Mouse (Mus musculus) intestine, postnatal 0 days (tissue): ENCODE measurements around the gene Gm4450. TPM values are rescaled to one million over a fixed set of nuclear protein-coding genes. Genes with fewer than 3 reads are reported as not detected.
"Not testable (repeated sequence)": the region's sequence is repeated elsewhere in the genome, so short reads cannot be mapped to it uniquely, and the experiment has no call there.

ENCODE experiments used
- ATAC-seq: fragments of 200-750 bp; cut with Nextera tagmentation; 2 replicates; pipeline ENCODE4 v1.8.0; 2017; ENCODE audit warnings: mild to moderate bottlenecking, moderate TSS enrichment, moderate library complexity
- H3K27ac ChIP-seq: fragments of 300-500 bp; sonication (generic); 2 replicates; pipeline ENCODE4 v1.5.1; 2014; ENCODE audit warnings: mild to moderate bottlenecking, low read depth, low read length, moderate library complexity
- H3K27me3 ChIP-seq: fragments of 300-500 bp; sonication (generic); replicated peaks from 2 replicates; pipeline ENCODE4 v1.6.1; 2014; ENCODE audit warnings: low read length, mixed read lengths; ENCODE audit not compliant: control insufficient read depth, insufficient read depth
- H3K36me3 ChIP-seq: fragments of 300-500 bp; sonication (generic); 2 replicates; pipeline ENCODE4 v1.6.1; 2014; ENCODE audit warnings: mild to moderate bottlenecking, moderate library complexity; ENCODE audit not compliant: control insufficient read depth, insufficient read depth
- H3K4me1 ChIP-seq: fragments of 300-500 bp; sonication (generic); replicated peaks from 2 replicates; pipeline ENCODE4 v1.6.1; 2014; ENCODE audit warnings: antibody characterized with exemption, low read length, mixed read lengths; ENCODE audit not compliant: control insufficient read depth, insufficient read depth
- H3K4me2 ChIP-seq: fragments of 300-500 bp; sonication (generic); replicated peaks from 2 replicates; pipeline ENCODE4 v1.6.1; 2014; ENCODE audit warnings: low read depth, mild to moderate bottlenecking, moderate library complexity
- H3K4me3 ChIP-seq: fragments of 300-500 bp; sonication (generic); 2 replicates; pipeline ENCODE4 v1.5.1; 2014; ENCODE audit warnings: low read depth, low read length
- H3K9ac ChIP-seq: fragments of 300-500 bp; sonication (generic); 2 replicates; pipeline ENCODE4 v1.6.1; 2014; ENCODE audit warnings: mild to moderate bottlenecking, low read depth, low read length
- H3K9me3 ChIP-seq: fragments of 300-500 bp; sonication (generic); 2 replicates; pipeline ENCODE4 v1.6.1; 2016; ENCODE audit warnings: mixed run types; ENCODE audit not compliant: control insufficient read depth
- CTCF ChIP-seq: sonication (generic); IDR thresholded peaks from 2 replicates; pipeline ENCODE4 v1.5.1; 2016; ENCODE audit warnings: low read depth, mild to moderate bottlenecking, control low read depth, antibody characterized with exemption, moderate library complexity
- WGBS: fragments of 180-500 bp; shearing (Covaris S2); extraction: QIAGEN DNeasy Blood & Tissue Kit; methylation state at CpG from one replicate; pipeline ENCODE4 v1.1.7; 2014; 5-methylcytosine and 5-hydroxymethylcytosine counted together
- polyA plus RNA-seq: library from polyadenylated mRNA; unstranded; fragments of >200 nt; fragmentation: Nextera tagmentation; extraction: Ambion mirVana; gene quantifications from 2 replicates; pipeline ENCODE4 v1.2.1, GENCODE M21; 2015

Gm4450 gene
- polyA plus RNA-seq, 1 experiment from 2014 or later, result not detected

DNA sequence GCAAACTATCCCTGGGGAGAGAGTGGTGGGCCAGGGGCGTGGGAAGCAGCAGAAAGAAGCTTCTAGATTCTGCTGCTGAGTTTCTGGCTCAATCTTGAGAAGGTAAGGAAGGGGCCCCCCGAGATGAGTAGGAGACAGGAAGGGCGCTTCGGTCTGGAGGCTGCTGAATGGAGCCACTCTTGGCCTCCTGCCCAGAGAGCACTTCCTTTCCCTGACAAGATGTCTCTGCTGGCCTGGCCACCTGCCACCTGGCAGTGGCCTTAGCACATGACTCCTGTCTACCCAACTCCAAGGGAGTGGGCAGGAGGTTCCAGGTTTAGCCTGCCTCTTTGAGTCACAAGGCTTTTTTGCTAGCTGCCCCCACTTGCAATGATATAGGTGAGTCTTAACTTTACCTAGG lies 39.6 kb downstream of the Gm4450 start:
- ATAC-seq, result peak; percentile 47
- WGBS, result 15% methylated on average over 4 of the region's 4 CpGs
- TF ChIP-seq CTCF, result no peak
- Histone ChIP-seq H3K9me3 (no peaks in the 10 kb centered on the region), H3K36me3 (no peaks in the 10 kb centered on the region), H3K9ac (no peak overlapping the region), H3K27ac (0 out of 2 replicates have a peak overlapping the region, but pooled peaks have one; percentile 35), H3K27me3 (no peaks in the 10 kb centered on the region), H3K4me1 (peaks cover 18% of the 10 kb centered on the region; the same call in 1 of the 2 replicates), H3K4me3 (no peak overlapping the region), H3K4me2 (no peak overlapping the region)

- no peak overlapping the region for H3K4me2 ChIP-seq
- TF ChIP-seq CTCF, result no peak
- H3K36me3 ChIP-seq, result no peaks in the 10 kb centered on the region
- H3K4me1 ChIP-seq, result peaks cover 18% of the 10 kb centered on the region; the same call in 1 of the 2 replicates
- H3K27ac ChIP-seq, result 0 out of 2 replicates have a peak overlapping the region, but pooled peaks have one; percentile 35
- no peak overlapping the region for H3K4me3 ChIP-seq
- no peaks in the 10 kb centered on the region for H3K27me3 ChIP-seq
- no peaks in the 10 kb centered on the region for H3K9me3 ChIP-seq
- no peak for ATAC-seq
- 58% methylated on average over 5 of the region's 5 CpGs for WGBS
- H3K9ac ChIP-seq, result no peak overlapping the region
These were observed 40.3 kb downstream of the Gm4450 start for GRCm38 (mm10) chr3:98416426-98417250.

DNA sequence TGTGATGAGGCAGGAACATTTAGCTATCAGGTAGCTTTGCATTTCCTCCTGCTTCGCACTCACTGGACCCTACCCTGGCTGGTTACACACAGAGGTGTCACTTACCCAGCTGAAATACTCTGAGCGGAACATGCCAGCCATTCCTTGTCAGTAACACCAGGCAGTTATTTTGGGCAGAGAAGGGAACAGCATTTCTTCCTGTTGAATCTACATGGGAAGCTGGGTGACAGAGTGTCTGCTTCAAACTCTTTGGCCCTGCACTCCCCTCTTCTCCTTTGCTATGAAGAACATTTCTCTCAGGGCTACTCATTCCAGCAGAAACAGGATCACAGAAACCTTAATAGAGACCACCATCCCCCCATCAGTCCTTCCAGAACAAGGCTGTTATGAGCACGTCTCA lies 42.6 kb downstream of the Gm4450 start:
- H3K4me3 ChIP-seq, result no peak overlapping the region
- peaks cover 15% of the 10 kb centered on the region; the same call in 1 of the 2 replicates for H3K4me1 ChIP-seq
- 56% methylated on average over 3 of the region's 3 CpGs for WGBS

GRCm38 (mm10) chr3:98413733-98414132 lies 43.2 kb downstream of the Gm4450 start:
- Histone ChIP-seq H3K9me3 (no peaks in the 10 kb centered on the region), H3K27me3 (no peaks in the 10 kb centered on the region), H3K36me3 (no peaks in the 10 kb centered on the region), H3K4me3 (no peak overlapping the region), H3K27ac (no peak overlapping the region), H3K4me2 (peak overlapping the region; percentile 13; the same call in 1 of the 2 replicates), H3K9ac (no peak overlapping the region), H3K4me1 (peaks cover 12% of the 10 kb centered on the region; the same call in 1 of the 2 replicates)
- 40% methylated on average over 2 of the region's 2 CpGs for WGBS
- no peak for TF ChIP-seq CTCF
- ATAC-seq, result peak; percentile 76

More for the DNA sequence above, 42.6 kb downstream of the Gm4450 start:
- TF ChIP-seq CTCF, result no peak
- Histone ChIP-seq H3K9me3 (no peaks in the 10 kb centered on the region), H3K27ac (peak overlapping the region; percentile 66), H3K27me3 (no peaks in the 10 kb centered on the region), H3K36me3 (no peaks in the 10 kb centered on the region), H3K9ac (no peak overlapping the region), H3K4me2 (0 out of 2 replicates have a peak overlapping the region, but pooled peaks have one; percentile 13)
- no peak for ATAC-seq

DNA sequence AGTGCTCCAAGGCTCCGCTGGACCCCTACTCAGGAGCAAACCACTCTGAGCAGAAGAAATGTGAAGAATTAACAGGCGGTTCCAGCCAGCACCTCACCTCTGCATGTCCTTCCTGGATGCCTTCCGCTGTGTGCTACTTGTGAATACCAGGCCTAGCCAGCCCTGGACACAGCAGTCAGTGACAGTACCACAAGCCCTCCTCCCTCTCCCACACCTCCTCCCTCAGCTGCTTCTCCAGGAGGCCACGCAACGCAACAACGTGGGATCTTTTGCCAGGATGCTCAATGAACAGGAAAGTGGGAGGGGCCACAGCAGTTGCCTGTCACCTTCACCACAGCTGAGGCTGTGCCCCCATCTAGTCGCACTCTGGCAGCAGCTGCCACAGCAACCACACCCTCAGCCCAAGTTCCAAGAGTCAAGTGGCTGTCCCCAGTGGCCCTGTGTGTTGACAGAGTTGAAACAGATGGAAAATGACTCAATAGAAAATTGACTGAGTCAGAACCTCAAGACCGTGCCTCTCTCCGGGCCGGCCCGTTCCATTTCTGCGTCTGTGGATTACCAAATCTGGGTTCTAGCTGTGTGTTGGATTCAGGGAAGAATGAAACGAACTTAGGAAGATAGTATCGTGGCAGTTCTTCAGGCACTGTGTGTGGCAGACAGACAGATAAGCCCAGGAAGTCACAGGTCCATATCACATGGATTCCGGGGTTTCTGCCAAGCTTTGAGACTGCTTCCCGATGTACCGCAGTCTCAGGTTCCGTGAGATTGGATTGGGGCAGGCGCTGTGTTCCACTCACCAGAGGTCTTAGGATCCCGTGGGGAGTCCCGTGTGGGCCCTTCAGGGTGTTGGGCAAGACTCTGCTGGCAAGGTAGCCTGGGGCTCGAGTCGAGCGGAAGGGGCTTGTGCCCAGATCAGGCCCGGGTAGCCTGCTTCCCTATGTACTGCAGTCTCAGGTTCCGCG lies 46.0 kb downstream of the Gm4450 start:
- H3K4me1 ChIP-seq, H3K9me3 ChIP-seq, H3K9ac ChIP-seq, H3K27ac ChIP-seq, H3K36me3 ChIP-seq, H3K27me3 ChIP-seq, H3K4me3 ChIP-seq, H3K4me2 ChIP-seq: not testable (repeated sequence)
- 75% methylated on average over 16 of the region's 27 CpGs for WGBS
- peak; percentile 86 for ATAC-seq

GRCm38 (mm10) chr3:98407261-98407780 lies 49.6 kb downstream of the Gm4450 start:
- H3K27me3 ChIP-seq, H3K36me3 ChIP-seq, H3K4me1 ChIP-seq, H3K27ac ChIP-seq, H3K9ac ChIP-seq, H3K4me3 ChIP-seq, H3K9me3 ChIP-seq: not testable (repeated sequence)
- H3K4me2 ChIP-seq, result 0 out of 2 replicates have a peak overlapping the region, but pooled peaks have one; percentile 2
- ATAC-seq, result peak; percentile 62
- 39% methylated on average over 5 of the region's 5 CpGs for WGBS

DNA sequence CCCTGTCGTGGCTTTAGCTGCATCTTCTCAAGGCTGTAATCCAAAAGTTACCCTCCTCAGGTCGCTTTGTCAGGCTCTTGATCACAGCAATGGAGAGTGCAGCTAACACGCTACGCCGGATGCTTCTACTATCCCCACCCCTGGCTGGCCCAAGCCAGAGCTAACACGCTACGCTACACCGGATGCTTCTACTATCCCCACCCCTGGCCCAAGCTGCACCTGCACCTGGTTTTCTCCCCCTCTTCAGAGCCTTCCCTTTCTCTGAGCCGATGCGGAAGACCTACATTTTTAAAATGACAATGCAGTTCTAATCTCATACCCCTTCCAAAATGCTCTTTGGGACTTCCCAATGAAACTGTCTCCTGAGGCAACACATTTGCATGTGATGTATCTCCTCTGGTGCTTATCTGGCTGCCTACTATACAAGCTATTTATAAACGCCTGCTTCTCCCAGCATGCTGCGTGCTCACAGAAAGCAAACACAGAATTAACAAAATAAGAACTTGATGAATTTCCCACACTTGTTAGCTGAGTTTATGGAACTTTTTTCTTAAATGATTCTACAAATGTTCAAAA lies 50.3 kb downstream of the Gm4450 start:
- H3K4me3 ChIP-seq, H3K9ac ChIP-seq, H3K4me1 ChIP-seq, H3K9me3 ChIP-seq, H3K36me3 ChIP-seq, H3K27me3 ChIP-seq, H3K27ac ChIP-seq, ATAC-seq: not testable (repeated sequence)
- 0 out of 2 replicates have a peak overlapping the region, but pooled peaks have one; percentile 2 for H3K4me2 ChIP-seq
- WGBS, result 66% methylated on average over 12 of the region's 12 CpGs

DNA sequence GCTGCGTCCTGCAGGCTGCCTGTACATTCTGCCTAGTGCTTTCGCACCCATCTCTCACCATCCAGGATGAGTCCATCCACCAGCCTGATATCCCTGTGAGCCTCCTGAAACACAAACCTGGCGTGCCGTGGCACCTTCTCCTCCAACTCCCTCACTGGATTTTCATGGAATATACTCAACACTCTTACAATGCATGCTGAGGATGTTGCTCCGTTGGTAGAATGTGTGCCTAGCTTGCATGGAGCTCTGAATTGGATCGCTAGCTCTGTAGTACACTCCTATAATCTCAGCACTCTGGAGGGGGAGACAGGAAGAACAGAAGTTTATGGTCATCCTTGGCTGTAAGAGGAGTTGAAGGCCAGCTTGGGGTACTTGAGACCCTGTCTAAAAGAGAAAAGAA lies 51.0 kb downstream of the Gm4450 start:
- H3K9ac ChIP-seq, ATAC-seq, H3K4me2 ChIP-seq, H3K9me3 ChIP-seq, H3K36me3 ChIP-seq, H3K27me3 ChIP-seq, H3K27ac ChIP-seq, H3K4me1 ChIP-seq, H3K4me3 ChIP-seq: not testable (repeated sequence)
- 93% methylated on average over 6 of the region's 6 CpGs for WGBS
